Mouse (Mus musculus) megakaryocyte, embryonic 14.5 days (primary cell): ENCODE data around the gene Gm5244.

Experiments used
- FLI1 ChIP-seq: IDR thresholded peaks from 2 replicates; pipeline ENCODE4 v1.6.1; 2012; ENCODE audit warnings: low read length, inconsistent platforms, mixed read lengths
- GATA1 ChIP-seq: IDR thresholded peaks from 3 replicates; pipeline ENCODE4 v1.6.1; 2012; ENCODE audit warnings: mixed read lengths, low read length, inconsistent platforms, borderline replicate concordance

- TF ChIP-seq FLI1 (no peak), GATA1 (no peak)
Measured at GRCm38 (mm10) chr19:12893424-12893823, 46.9 kb downstream of the Gm5244 start, which contains the start of gene Olfr1446.
